Mouse (Mus musculus) CH12.LX (cell line): Measurements from ENCODE around the gene Olfr201. TPM values are rescaled to one million over a fixed set of nuclear protein-coding genes. Genes with fewer than 3 reads are reported as not detected.
"Not testable (repeated sequence)": the region's sequence is repeated elsewhere in the genome, so short reads cannot be mapped to it uniquely, and the experiment has no call there.

Source experiments
- DNase-seq: peaks from one replicate; pipeline ENCODE4 v3.0.0-alpha.2; 2013; ENCODE audit errors: extremely low read depth
- H3K27ac ChIP-seq: 2 replicates; pipeline ENCODE4 v1.5.1; 2012; ENCODE audit warnings: low read depth, mild to moderate bottlenecking, control low read depth, moderate library complexity; ENCODE audit not compliant: insufficient read depth
- H3K27me3 ChIP-seq: replicated peaks from 2 replicates; pipeline ENCODE3; 2012; ENCODE audit warnings: inconsistent platforms
- H3K36me3 ChIP-seq, 2 experiments: replicated peaks in 1 of 2; 2 replicates each; pipeline versions ENCODE3 to v1.6.1; 2012; ENCODE audit warnings: inconsistent platforms in 1 of 2, low read length in 1 of 2, mild to moderate bottlenecking in 1 of 2, mixed read lengths in 1 of 2, moderate library complexity in 1 of 2; ENCODE audit not compliant: control insufficient read depth in 1 of 2, insufficient read depth in 1 of 2
- H3K4me1 ChIP-seq, 2 experiments: 2 replicates each; pipeline ENCODE4 v1.6.1; 2012; ENCODE audit warnings: inconsistent platforms in 1 of 2, moderate library complexity in 1 of 2; ENCODE audit not compliant: insufficient read depth in 2 of 2, control insufficient read depth in 1 of 2
- H3K4me2 ChIP-seq: 2 replicates; pipeline ENCODE4 v1.6.1; 2012; ENCODE audit warnings: low read depth, mild to moderate bottlenecking, control low read depth; ENCODE audit not compliant: poor library complexity, insufficient read depth, severe bottlenecking
- H3K4me3 ChIP-seq, 3 experiments: fragments of 150-350 bp in 1 of 3; sonication (generic) in 1 of 3; replicated peaks in 1 of 3; 2 replicates each; pipeline versions ENCODE3 to v1.5.1; 2011 to 2012; ENCODE audit warnings: low read depth in 2 of 3, low read length in 2 of 3, mild to moderate bottlenecking in 2 of 3, moderate library complexity in 2 of 3, control low read depth in 1 of 3, improper control_type of control experiment in 1 of 3, inconsistent platforms in 1 of 3, mixed read lengths in 1 of 3; ENCODE audit not compliant: poor library complexity in 1 of 3
- H3K79me2 ChIP-seq: replicated peaks from 2 replicates; pipeline ENCODE4 v1.6.1; 2012; ENCODE audit warnings: mild to moderate bottlenecking, moderate library complexity; ENCODE audit not compliant: control insufficient read depth, poor library complexity, insufficient read depth, severe bottlenecking; ENCODE audit errors: extremely low read depth
- H3K9ac ChIP-seq: 2 replicates; pipeline ENCODE4 v1.6.1; 2012; ENCODE audit warnings: low read depth, mild to moderate bottlenecking, control low read depth, moderate library complexity; ENCODE audit not compliant: insufficient read depth
- H3K9me3 ChIP-seq: replicated peaks from 2 replicates; pipeline ENCODE3; 2012; ENCODE audit warnings: low read length, inconsistent platforms, mixed read lengths
- BHLHE40 ChIP-seq: IDR thresholded peaks from 2 replicates; pipeline ENCODE4 v1.6.1; 2011; ENCODE audit warnings: mild to moderate bottlenecking, low read depth, low read length, improper control_type of control experiment
- E2F4 ChIP-seq: IDR thresholded peaks from 2 replicates; pipeline ENCODE4 v1.6.1; 2011; ENCODE audit warnings: low read depth, low read length, improper control_type of control experiment; ENCODE audit not compliant: insufficient replicate concordance
- ELF1 ChIP-seq: IDR thresholded peaks from 2 replicates; pipeline ENCODE4 v1.6.1; 2014; ENCODE audit warnings: low read depth, mild to moderate bottlenecking, inconsistent platforms, low read length, improper control_type of control experiment
- ETS1 ChIP-seq: conservative IDR thresholded peaks from 2 replicates; pipeline ENCODE4 v1.6.1; 2012; ENCODE audit warnings: low read depth, mild to moderate bottlenecking, inconsistent platforms, low read length, improper control_type of control experiment, moderate library complexity
- MAFK ChIP-seq: IDR thresholded peaks from 2 replicates; pipeline ENCODE4 v1.6.1; 2011; ENCODE audit warnings: low read length, improper control_type of control experiment; ENCODE audit not compliant: insufficient replicate concordance
- MAX ChIP-seq: IDR thresholded peaks from 2 replicates; pipeline ENCODE4 v1.6.1; 2011; ENCODE audit warnings: low read length, improper control_type of control experiment
- MAZ ChIP-seq: IDR thresholded peaks from 2 replicates; pipeline ENCODE4 v1.6.1; 2012; ENCODE audit warnings: low read depth, mild to moderate bottlenecking, inconsistent platforms, low read length, improper control_type of control experiment, moderate library complexity
- NRF1 ChIP-seq: IDR thresholded peaks from 2 replicates; pipeline ENCODE4 v1.6.1; 2014; ENCODE audit warnings: low read depth, mild to moderate bottlenecking, inconsistent platforms, low read length, improper control_type of control experiment, moderate library complexity
- POLR2AphosphoS2 ChIP-seq: IDR thresholded peaks from 2 replicates; pipeline ENCODE4 v1.6.1; 2011; ENCODE audit warnings: low read depth, low read length, improper control_type of control experiment
- RAD21 ChIP-seq: IDR thresholded peaks from 2 replicates; pipeline ENCODE4 v1.6.1; 2011; ENCODE audit warnings: low read depth, mild to moderate bottlenecking, low read length, improper control_type of control experiment, moderate library complexity
- SMC3 ChIP-seq: IDR thresholded peaks from 2 replicates; pipeline ENCODE4 v1.6.1; 2011; ENCODE audit warnings: low read depth, low read length, improper control_type of control experiment
- USF1 ChIP-seq: IDR thresholded peaks from 2 replicates; pipeline ENCODE4 v1.6.1; 2014; ENCODE audit warnings: low read depth, mild to moderate bottlenecking, inconsistent platforms, low read length, improper control_type of control experiment
- dilution Hi-C: fragments of 300-500 bp; cut with MboI; formaldehyde crosslinking; loops from 2 replicates; pipeline ENCODE4 v1.14.3; 2020; ENCODE audit warnings: low sequenced_read_pairs; ENCODE audit not compliant: extremely low pct_unique_long_range_greater_than_20kb, extremely low pct_ligation_motif_present
- in situ Hi-C: fragments of 300-500 bp; cut with MboI; formaldehyde crosslinking; loops from 3 replicates; pipeline ENCODE4 v1.14.3; 2019; ENCODE audit warnings: low sequenced_read_pairs, low pct_ligation_motif_present, low pct_unique_long_range_greater_than_20kb, mixed read lengths
- polyA plus RNA-seq: library from polyadenylated mRNA; unstranded; fragments of >175 nt; gene quantifications from 2 replicates; pipeline ENCODE4 v1.2.1, GENCODE M21; 2012; ENCODE audit warnings: low read depth; ENCODE audit not compliant: insufficient read length
- total RNA-seq, 2 experiments: library from RNA; depleted of rRNA; stranded (reverse); fragments of 300-350 nt in 1 of 2; fragments of >200 nt in 1 of 2; gene quantifications; 2 replicates each; pipeline ENCODE4 v1.2.3; 2012 to 2014

The Olfr201 gene
- total RNA-seq (2012; rRNA removed), result not detected in 2 replicates
- not detected in 2 replicates for total RNA-seq (2014; rRNA removed)
- not detected in 2 replicates for polyA plus RNA-seq

DNA sequence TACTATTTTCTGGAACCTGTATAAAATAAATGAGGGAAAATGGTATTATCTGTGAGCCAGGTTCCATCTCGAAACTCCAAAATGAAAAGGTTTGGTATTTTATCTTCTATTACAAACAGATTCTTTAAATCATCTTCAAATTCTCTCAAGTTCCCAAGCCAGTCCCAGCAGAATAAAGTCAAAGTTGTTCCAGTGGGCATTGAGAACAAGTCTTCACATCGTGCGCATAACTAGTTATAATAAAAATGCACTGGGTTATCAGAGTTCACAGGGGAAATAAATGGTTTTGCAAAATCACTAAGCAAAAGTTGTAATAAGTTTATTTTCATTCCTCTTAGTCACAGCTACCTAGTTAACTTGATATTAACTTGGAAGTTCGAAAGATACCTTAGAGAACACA, at the start of gene Olfr201:
Gene Olfr201, minus strand, starts transcription at position 101 of the 400 bp plus-strand sequence.
- H3K79me2 ChIP-seq, H3K27ac ChIP-seq, H3K4me2 ChIP-seq, H3K27me3 ChIP-seq, H3K9ac ChIP-seq, dilution Hi-C loops, H3K9me3 ChIP-seq, H3K4me1 ChIP-seq, in situ Hi-C loops, H3K4me3 ChIP-seq, DNase-seq, H3K36me3 ChIP-seq: not testable (repeated sequence)

- Histone ChIP-seq H3K9ac (no peak within 1 kb of the TSS), H3K79me2 (no peaks in the 10 kb centered on the region), H3K36me3 (no peaks in the 10 kb centered on the region), H3K27me3 (no peaks in the 10 kb centered on the region), H3K4me1 (no peaks in the 10 kb centered on the region), H3K4me2 (no peak within 1 kb of the TSS)
- dilution Hi-C loops, result no loop called here
- no peak for DNase-seq
- no peak for TF ChIP-seq RAD21
- TF ChIP-seq ETS1, result no peak
- no peak for TF ChIP-seq ELF1
- no peak for TF ChIP-seq USF1
- TF ChIP-seq NRF1, result no peak
- TF ChIP-seq MAX, result no peak
- no peak for TF ChIP-seq E2F4
- no peak for TF ChIP-seq MAZ
- TF ChIP-seq, all 38 proteins: peak for 0
- Histone ChIP-seq H3K27ac (no peak within 1 kb of the TSS), H3K4me3 (no peak within 1 kb of the TSS), H3K9me3 (no peaks in the 10 kb centered on the region)
- in situ Hi-C loops, result no loop called here
Measured at GRCm38 (mm10) chr16:59318148-59318547, 45.7 kb upstream of the Olfr201 start, which contains the start of gene Olfr204. Gene Olfr204 (minus strand): TSS chr16:59318248.

GRCm38 (mm10) chr16:59298581-59298980, 26.1 kb upstream of the Olfr201 start, which contains the start of gene Olfr203:
Gene Olfr203 (plus strand): TSS chr16:59298881.
- Histone ChIP-seq H3K27me3 (no peaks in the 10 kb centered on the region), H3K4me2 (no peak within 1 kb of the TSS), H3K9ac (no peak within 1 kb of the TSS), H3K79me2 (no peaks in the 10 kb centered on the region), H3K4me1 (no peaks in the 10 kb centered on the region), H3K36me3 (no peaks in the 10 kb centered on the region), H3K4me3 (no peak within 1 kb of the TSS), H3K9me3 (no peaks in the 10 kb centered on the region), H3K27ac (no peak within 1 kb of the TSS)
- in situ Hi-C loops, result no loop called here
- TF ChIP-seq MAZ, result no peak
- TF ChIP-seq SMC3, result no peak
- no peak for TF ChIP-seq RAD21
- TF ChIP-seq ELF1, result no peak
- TF ChIP-seq MAFK, result no peak
- no peak for TF ChIP-seq BHLHE40
- TF ChIP-seq ETS1, result no peak
- TF ChIP-seq POLR2AphosphoS2, result no peak
- dilution Hi-C loops, result no loop called here
- no peak for DNase-seq

DNA sequence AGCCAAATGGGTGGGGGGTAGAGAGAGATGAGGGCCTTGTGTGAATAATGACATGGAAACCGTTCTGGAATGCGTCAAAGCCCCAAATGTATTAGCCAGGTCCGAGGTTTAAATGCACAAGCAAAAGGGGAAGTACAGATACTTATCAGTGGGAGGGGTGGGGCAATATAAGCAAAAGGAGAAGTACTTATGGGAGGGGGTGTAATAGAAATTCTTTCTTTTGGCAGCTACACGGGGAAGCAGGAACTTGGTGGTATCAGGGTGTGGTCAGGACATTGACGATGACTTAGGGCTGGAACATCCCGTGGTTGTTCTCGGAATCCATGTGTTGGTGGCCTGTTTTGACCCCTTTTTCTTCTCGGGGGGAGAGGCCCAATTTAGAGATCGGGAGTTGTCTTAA, 15.1 kb upstream of the Olfr201 start:
- H3K27me3 ChIP-seq, DNase-seq, H3K4me1 ChIP-seq, H3K4me2 ChIP-seq, dilution Hi-C loops, H3K9ac ChIP-seq, H3K36me3 ChIP-seq, H3K27ac ChIP-seq, H3K9me3 ChIP-seq, in situ Hi-C loops, H3K4me3 ChIP-seq, H3K79me2 ChIP-seq: not testable (repeated sequence)
